Mouse (Mus musculus) limb, embryonic 13.5 days (tissue): ENCODE results near the gene Ptpn4. TPM values are rescaled to one million over a fixed set of nuclear protein-coding genes. Genes with fewer than 3 reads are reported as not detected.

Experiments used
- ATAC-seq: fragments of 200-750 bp; cut with Nextera tagmentation; 2 replicates; pipeline ENCODE4 v1.8.0; 2017; ENCODE audit warnings: low read depth, moderate number of reproducible peaks, moderate TSS enrichment; ENCODE audit not compliant: low FRiP score
- H3K27ac ChIP-seq: fragments of 300-500 bp; sonication (generic); 2 replicates; pipeline ENCODE4 v1.5.1; 2015; ENCODE audit warnings: inconsistent platforms, mild to moderate bottlenecking, moderate library complexity
- H3K27me3 ChIP-seq: fragments of 300-500 bp; sonication (generic); 2 replicates; pipeline ENCODE4 v1.6.1; 2015; ENCODE audit warnings: mild to moderate bottlenecking, inconsistent platforms
- H3K36me3 ChIP-seq: fragments of 300-500 bp; sonication (generic); 2 replicates; pipeline ENCODE4 v1.6.1; 2015; ENCODE audit warnings: inconsistent platforms, mild to moderate bottlenecking, moderate library complexity
- H3K4me1 ChIP-seq: fragments of 300-500 bp; sonication (generic); 2 replicates; pipeline ENCODE4 v1.6.1; 2015; ENCODE audit warnings: inconsistent platforms
- H3K4me2 ChIP-seq: fragments of 300-500 bp; sonication (generic); replicated peaks from 2 replicates; pipeline ENCODE4 v1.6.1; 2015; ENCODE audit warnings: inconsistent platforms, mild to moderate bottlenecking, moderate library complexity
- H3K4me3 ChIP-seq: fragments of 300-500 bp; sonication (generic); 2 replicates; pipeline ENCODE4 v1.5.1; 2015; ENCODE audit warnings: moderate library complexity, mild to moderate bottlenecking, inconsistent platforms
- H3K9ac ChIP-seq: fragments of 300-500 bp; sonication (generic); 2 replicates; pipeline ENCODE4 v1.6.1; 2015; ENCODE audit warnings: mild to moderate bottlenecking, inconsistent platforms
- H3K9me3 ChIP-seq: fragments of 300-500 bp; sonication (generic); 2 replicates; pipeline ENCODE4 v1.6.1; 2016; ENCODE audit warnings: inconsistent platforms
- WGBS: fragments of 180-500 bp; shearing (Covaris S2); methylation state at CpG from one replicate; pipeline ENCODE4 v1.1.7; 2015; 5-methylcytosine and 5-hydroxymethylcytosine counted together
- polyA plus RNA-seq: library from polyadenylated mRNA; unstranded; fragments of >200 nt; fragmentation: Nextera tagmentation; extraction: Ambion mirVana; gene quantifications from 2 replicates; pipeline ENCODE4 v1.2.1, GENCODE M21; 2015

Gene Ptpn4
- polyA plus RNA-seq, 1 experiment from 2014 or later: 5.0 TPM

GRCm38 (mm10) chr1:119794342-119794741, 43.1 kb downstream of the Ptpn4 start:
- 84% methylated on average over 1 of the region's 1 CpGs for WGBS
- Histone ChIP-seq H3K9ac (no peak overlapping the region), H3K27me3 (no peaks in the 10 kb centered on the region), H3K4me3 (no peak overlapping the region), H3K4me1 (peaks cover 4% of the 10 kb centered on the region; the same call in 1 of the 2 replicates), H3K9me3 (no peaks in the 10 kb centered on the region), H3K4me2 (no peak overlapping the region), H3K36me3 (peaks cover 8% of the 10 kb centered on the region; the same call in 1 of the 2 replicates), H3K27ac (no peak overlapping the region)
- no peak for ATAC-seq

DNA sequence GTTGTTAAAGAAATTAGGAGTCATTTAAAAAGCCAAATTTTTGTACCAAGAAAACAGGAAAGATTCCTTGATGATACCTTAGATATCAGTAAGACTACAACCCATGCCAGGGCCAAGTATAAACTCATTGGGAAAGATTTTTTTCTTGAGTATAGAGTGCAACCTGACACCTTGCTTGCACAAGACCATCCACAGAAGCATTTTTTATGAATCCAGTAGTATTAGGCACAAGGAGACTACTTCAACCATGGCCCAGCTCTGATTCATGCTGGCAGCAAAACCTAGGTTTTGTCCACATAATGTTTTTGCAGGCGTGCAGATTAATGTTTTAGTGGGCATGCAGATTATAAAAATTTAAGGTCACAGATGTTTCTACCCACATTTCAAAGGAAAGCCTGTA, 46.8 kb downstream of the Ptpn4 start:
- H3K4me3 ChIP-seq: no peak overlapping the region
- H3K4me1 ChIP-seq: peaks cover 4% of the 10 kb centered on the region; the same call in 1 of the 2 replicates
- no peaks in the 10 kb centered on the region for H3K9me3 ChIP-seq
- no peak for ATAC-seq
- WGBS: 31% methylated on average over 1 of the region's 1 CpGs
- no peaks in the 10 kb centered on the region for H3K27me3 ChIP-seq
- H3K4me2 ChIP-seq: no peak overlapping the region
- H3K27ac ChIP-seq: no peak overlapping the region
- no peak overlapping the region for H3K9ac ChIP-seq
- peaks cover 8% of the 10 kb centered on the region; the same call in 1 of the 2 replicates for H3K36me3 ChIP-seq

DNA sequence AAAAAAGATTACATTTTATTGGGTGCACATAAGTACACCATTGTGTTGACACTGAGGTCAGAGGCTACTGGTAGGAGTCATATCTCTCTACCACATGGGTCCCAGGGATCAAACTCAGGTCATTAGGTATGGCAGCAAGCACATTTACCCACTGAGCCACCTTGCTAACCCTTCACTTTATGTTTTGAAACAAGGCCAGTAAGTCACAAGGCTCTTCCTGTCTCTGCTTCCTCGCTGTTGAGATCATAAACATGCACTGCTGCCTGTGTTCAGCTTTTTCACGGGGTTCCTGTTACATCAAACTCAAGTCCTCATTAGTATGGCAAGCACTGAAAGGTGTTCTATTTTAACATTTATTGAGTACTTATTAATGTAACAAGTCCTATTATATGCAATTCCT, 61.5 kb downstream of the Ptpn4 start:
- H3K27me3 ChIP-seq: no peaks in the 10 kb centered on the region
- ATAC-seq: no peak
- WGBS: 44% methylated on average over 2 of the region's 2 CpGs

GRCm38 (mm10) chr1:119735692-119736091, 101.7 kb downstream of the Ptpn4 start:
- no peaks in the 10 kb centered on the region for H3K4me1 ChIP-seq
- no peak overlapping the region for H3K9ac ChIP-seq
- H3K27ac ChIP-seq: no peak overlapping the region
- peaks cover 30% of the 10 kb centered on the region for H3K36me3 ChIP-seq
- peaks cover 12% of the 10 kb centered on the region for H3K9me3 ChIP-seq
- ATAC-seq: no peak
- no peak overlapping the region for H3K4me2 ChIP-seq
- H3K4me3 ChIP-seq: no peak overlapping the region
- H3K27me3 ChIP-seq: no peaks in the 10 kb centered on the region

More for the DNA sequence above, 61.5 kb downstream of the Ptpn4 start:
- no peak overlapping the region for H3K27ac ChIP-seq
- no peak overlapping the region for H3K4me3 ChIP-seq
- H3K9me3 ChIP-seq: no peaks in the 10 kb centered on the region
- no peaks in the 10 kb centered on the region for H3K4me1 ChIP-seq
- no peak overlapping the region for H3K4me2 ChIP-seq
- H3K9ac ChIP-seq: no peak overlapping the region
- peaks cover under 1% of the 10 kb centered on the region; the same call in 1 of the 2 replicates for H3K36me3 ChIP-seq

DNA sequence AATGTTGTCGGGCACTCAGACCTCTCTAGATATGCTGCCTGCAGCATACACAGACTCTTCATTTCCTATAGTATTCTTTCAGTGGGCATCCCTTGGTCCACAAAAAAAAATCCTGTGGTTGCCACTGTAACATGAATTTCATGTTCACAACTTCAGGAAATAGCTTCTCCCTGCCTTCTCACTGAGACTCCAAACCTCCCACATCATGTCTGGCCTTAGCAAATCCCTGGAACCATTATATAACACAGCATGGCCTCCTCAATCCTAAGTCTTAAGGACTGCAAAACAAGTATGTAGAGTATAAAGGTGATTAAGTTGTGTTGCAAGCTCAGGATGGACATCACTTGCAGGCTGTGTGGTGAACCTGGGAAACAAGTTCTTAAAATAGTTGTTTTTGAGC, 102.6 kb downstream of the Ptpn4 start:
- peaks cover 24% of the 10 kb centered on the region for H3K36me3 ChIP-seq
- no peaks in the 10 kb centered on the region for H3K4me1 ChIP-seq
- H3K4me2 ChIP-seq: no peak overlapping the region
- H3K27me3 ChIP-seq: no peaks in the 10 kb centered on the region
- H3K4me3 ChIP-seq: no peak overlapping the region
- no peak overlapping the region for H3K9ac ChIP-seq
- WGBS: 92% methylated on average over 1 of the region's 1 CpGs
- H3K27ac ChIP-seq: no peak overlapping the region
- ATAC-seq: no peak
- H3K9me3 ChIP-seq: peaks cover 3% of the 10 kb centered on the region

GRCm38 (mm10) chr1:119731166-119731565, 106.2 kb downstream of the Ptpn4 start:
- H3K9ac ChIP-seq: no peak overlapping the region
- H3K9me3 ChIP-seq: no peaks in the 10 kb centered on the region
- H3K4me3 ChIP-seq: no peak overlapping the region
- H3K27ac ChIP-seq: no peak overlapping the region
- H3K36me3 ChIP-seq: peaks cover 7% of the 10 kb centered on the region; the same call in 1 of the 2 replicates
- WGBS: 86% methylated on average over 2 of the region's 2 CpGs
- H3K4me2 ChIP-seq: no peak overlapping the region
- no peaks in the 10 kb centered on the region for H3K4me1 ChIP-seq
- ATAC-seq: no peak
- no peaks in the 10 kb centered on the region for H3K27me3 ChIP-seq

GRCm38 (mm10) chr1:119713017-119713416, 124.4 kb downstream of the Ptpn4 start:
- no peaks in the 10 kb centered on the region for H3K27me3 ChIP-seq
- WGBS: 84% methylated on average over 2 of the region's 2 CpGs
- H3K4me1 ChIP-seq: no peaks in the 10 kb centered on the region
- H3K4me2 ChIP-seq: no peak overlapping the region
- no peak for ATAC-seq
- no peak overlapping the region for H3K9ac ChIP-seq
- no peak overlapping the region for H3K4me3 ChIP-seq
- no peaks in the 10 kb centered on the region for H3K9me3 ChIP-seq
- 0 out of 2 replicates have a peak, but pooled peaks cover 3% of the 10 kb centered on the region for H3K36me3 ChIP-seq
- no peak overlapping the region for H3K27ac ChIP-seq

DNA sequence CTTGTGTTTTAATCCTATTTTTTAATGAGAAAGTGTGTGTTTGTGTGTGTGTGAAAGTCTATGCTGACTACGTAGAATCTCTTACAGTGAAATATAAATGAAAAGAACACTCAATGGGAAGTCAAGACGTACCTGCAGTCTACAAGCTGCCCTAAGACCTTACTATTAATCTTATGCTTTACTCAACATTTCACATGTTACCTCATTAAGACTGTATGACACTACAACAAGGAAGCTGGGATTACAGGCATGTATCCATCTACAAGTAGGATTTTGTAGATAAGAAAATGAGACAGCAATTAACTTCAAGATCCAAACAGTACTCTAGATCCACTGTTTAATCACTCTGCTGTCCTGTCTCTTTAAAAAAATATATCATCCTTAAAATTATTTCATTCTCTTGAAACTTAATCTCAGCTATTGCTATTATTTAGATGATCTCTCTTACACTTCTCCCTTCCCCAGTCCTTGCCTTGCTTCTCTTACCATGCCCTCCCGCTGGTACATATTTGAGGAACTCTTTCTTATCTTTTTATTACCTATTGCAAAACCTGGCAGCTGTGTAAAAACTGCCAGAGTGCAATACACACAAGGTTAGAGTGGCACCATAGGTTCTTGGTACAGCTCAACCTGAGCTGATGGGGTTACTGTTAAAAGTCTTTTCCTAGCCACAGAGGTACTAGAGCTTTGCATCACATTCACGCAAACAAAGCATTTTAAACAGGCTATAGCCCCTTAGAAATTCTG, 130.8 kb downstream of the Ptpn4 start:
- 92% methylated on average over 4 of the region's 4 CpGs for WGBS
- ATAC-seq: no peak
- Histone ChIP-seq H3K9ac (no peak overlapping the region), H3K27ac (no peak overlapping the region), H3K36me3 (peaks cover 23% of the 10 kb centered on the region), H3K4me2 (no peak overlapping the region), H3K27me3 (no peaks in the 10 kb centered on the region), H3K9me3 (no peaks in the 10 kb centered on the region), H3K4me1 (no peaks in the 10 kb centered on the region), H3K4me3 (no peak overlapping the region)

- H3K4me1 ChIP-seq: no peaks in the 10 kb centered on the region
- WGBS: 98% methylated on average over 1 of the region's 1 CpGs
- no peak overlapping the region for H3K27ac ChIP-seq
- no peaks in the 10 kb centered on the region for H3K27me3 ChIP-seq
- H3K4me3 ChIP-seq: no peak overlapping the region
- no peak overlapping the region for H3K4me2 ChIP-seq
- no peak overlapping the region for H3K9ac ChIP-seq
- H3K9me3 ChIP-seq: no peaks in the 10 kb centered on the region
- ATAC-seq: no peak
- H3K36me3 ChIP-seq: peaks cover 33% of the 10 kb centered on the region
Observed at GRCm38 (mm10) chr1:119696860-119697259, 140.6 kb downstream of the Ptpn4 start.

- H3K27me3 ChIP-seq: no peaks in the 10 kb centered on the region
- H3K9ac ChIP-seq: no peak overlapping the region
- no peak overlapping the region for H3K4me2 ChIP-seq
- no peak overlapping the region for H3K4me3 ChIP-seq
- H3K36me3 ChIP-seq: peaks cover 20% of the 10 kb centered on the region
- WGBS: 86% methylated on average over 3 of the region's 3 CpGs
- H3K27ac ChIP-seq: no peak overlapping the region
- no peaks in the 10 kb centered on the region for H3K4me1 ChIP-seq
- H3K9me3 ChIP-seq: no peaks in the 10 kb centered on the region
- ATAC-seq: no peak
Observed at GRCm38 (mm10) chr1:119685773-119686558, 151.4 kb downstream of the Ptpn4 start.

- H3K9ac ChIP-seq: no peak overlapping the region
- peaks cover 24% of the 10 kb centered on the region for H3K36me3 ChIP-seq
- H3K4me3 ChIP-seq: no peak overlapping the region
- H3K27ac ChIP-seq: no peak overlapping the region
- WGBS: 85% methylated on average over 2 of the region's 2 CpGs
- no peak overlapping the region for H3K4me2 ChIP-seq
- no peak for ATAC-seq
- no peaks in the 10 kb centered on the region for H3K27me3 ChIP-seq
- no peaks in the 10 kb centered on the region for H3K9me3 ChIP-seq
- H3K4me1 ChIP-seq: no peaks in the 10 kb centered on the region
Observed at GRCm38 (mm10) chr1:119681663-119682213, 155.7 kb downstream of the Ptpn4 start.

GRCm38 (mm10) chr1:119674984-119675383, 162.4 kb downstream of the Ptpn4 start:
- Histone ChIP-seq H3K36me3 (peaks cover 19% of the 10 kb centered on the region), H3K9me3 (no peaks in the 10 kb centered on the region), H3K9ac (no peak overlapping the region), H3K4me1 (no peaks in the 10 kb centered on the region), H3K27ac (no peak overlapping the region), H3K4me3 (no peak overlapping the region), H3K4me2 (no peak overlapping the region), H3K27me3 (no peaks in the 10 kb centered on the region)
- no peak for ATAC-seq
- WGBS: 75% methylated on average over 1 of the region's 1 CpGs
